Mouse (Mus musculus): ENCODE data around the gene Tmed2. TPM values are rescaled to one million over a fixed set of nuclear protein-coding genes. Genes with fewer than 3 reads are reported as not detected.
A peak's percentile ranks its signal among the peaks of the same experiment; 100 is the strongest.

Gene Tmed2
- polyA plus RNA-seq, 1 experiment, result 11.7 TPM

DNA sequence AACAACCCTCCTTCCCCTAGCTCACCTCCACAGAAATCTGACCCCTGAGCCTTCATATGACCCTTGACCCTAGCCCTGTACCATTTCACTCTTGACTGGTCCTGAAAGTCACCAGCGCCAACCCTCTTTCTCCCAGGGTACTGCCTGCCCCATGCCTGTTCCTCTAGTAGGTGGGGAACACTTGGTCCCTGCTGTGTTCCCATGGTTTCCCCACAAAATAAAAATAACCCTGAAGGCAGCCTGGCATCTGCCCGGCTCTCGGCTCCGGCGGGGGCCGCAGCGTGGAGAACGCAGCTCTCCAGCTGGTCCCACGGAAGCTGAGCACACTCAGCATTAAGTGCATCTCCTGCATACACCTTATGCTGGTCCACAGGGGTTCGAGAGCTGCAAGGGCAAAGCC lies 21.8 kb upstream of the Tmed2 start:
- Histone ChIP-seq H3K27me3 (ENCODE audit: control insufficient read depth) (no peaks in the 10 kb centered on the region), H3K4me1 (ENCODE audit: control insufficient read depth) (no peaks in the 10 kb centered on the region), H3K4me3 (replicated peaks) (no peak overlapping the region), H3K36me3 (ENCODE audit: control insufficient read depth) (no peaks in the 10 kb centered on the region), H3K9me3 (ENCODE audit: control insufficient read depth, low read length) (peaks cover 2% of the 10 kb centered on the region; the same call in 1 of the 2 replicates)
- TF ChIP-seq GATA1 (IDR thresholded peaks at IDR 0.05; ENCODE audit: low read length) (no peak), TAL1 (IDR thresholded peaks at IDR 0.05; ENCODE audit: low read length) (no peak)

DNA sequence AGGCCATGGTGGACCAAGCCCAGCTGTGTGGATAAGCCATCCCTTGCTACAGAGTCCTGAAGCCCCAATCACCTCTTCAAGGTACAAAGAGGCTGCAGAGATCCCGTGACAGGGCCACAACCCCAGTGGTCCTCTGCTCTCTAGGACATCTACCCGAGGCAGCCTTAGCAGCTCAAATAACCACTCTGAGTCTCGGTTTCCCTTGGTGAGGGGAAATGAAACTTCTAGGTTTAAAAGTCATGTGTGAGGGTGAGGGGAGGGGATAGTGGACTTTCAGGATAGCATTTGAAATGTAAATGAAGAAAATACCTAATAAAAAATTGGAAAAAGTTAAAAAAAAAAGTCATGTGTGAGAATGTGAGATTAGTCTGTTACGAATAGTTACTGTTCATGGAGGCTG lies 18.9 kb upstream of the Tmed2 start:
- Histone ChIP-seq H3K9me3 (ENCODE audit: control insufficient read depth, low read length) (peaks cover 2% of the 10 kb centered on the region; the same call in 1 of the 2 replicates), H3K27me3 (ENCODE audit: control insufficient read depth) (no peaks in the 10 kb centered on the region), H3K4me1 (ENCODE audit: control insufficient read depth) (no peaks in the 10 kb centered on the region), H3K36me3 (ENCODE audit: control insufficient read depth) (no peaks in the 10 kb centered on the region), H3K4me3 (replicated peaks) (no peak overlapping the region)
- TF ChIP-seq GATA1 (IDR thresholded peaks at IDR 0.05; ENCODE audit: low read length) (no peak), TAL1 (IDR thresholded peaks at IDR 0.05; ENCODE audit: low read length) (no peak)

DNA sequence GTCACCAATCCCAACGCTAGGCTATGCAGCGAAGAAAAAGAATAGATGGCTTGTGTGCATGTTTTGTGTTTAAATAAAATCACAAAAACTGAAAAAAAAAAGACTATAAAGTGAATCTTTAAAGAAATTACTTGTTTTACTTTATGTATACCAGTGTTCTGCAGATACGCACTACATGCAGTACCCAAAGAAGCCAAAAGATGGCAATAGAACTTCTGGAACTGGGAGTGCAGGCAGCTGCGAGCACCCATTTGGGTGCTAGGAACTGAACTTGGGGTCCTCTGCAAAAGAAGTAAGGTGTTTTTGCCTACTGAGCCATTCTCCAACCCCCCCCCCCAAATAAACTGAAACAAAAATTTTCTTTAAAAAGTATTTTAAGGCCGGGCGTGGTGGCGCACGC lies 17.5 kb upstream of the Tmed2 start:
- Histone ChIP-seq H3K4me1 (ENCODE audit: control insufficient read depth) (no peaks in the 10 kb centered on the region), H3K27me3 (ENCODE audit: control insufficient read depth) (peaks cover under 1% of the 10 kb centered on the region; the same call in 1 of the 2 replicates), H3K9me3 (ENCODE audit: control insufficient read depth, low read length) (no peaks in the 10 kb centered on the region), H3K4me3 (replicated peaks) (no peak overlapping the region), H3K36me3 (ENCODE audit: control insufficient read depth) (no peaks in the 10 kb centered on the region)
- TF ChIP-seq GATA1 (IDR thresholded peaks at IDR 0.05; ENCODE audit: low read length) (no peak), TAL1 (IDR thresholded peaks at IDR 0.05; ENCODE audit: low read length) (no peak)

DNA sequence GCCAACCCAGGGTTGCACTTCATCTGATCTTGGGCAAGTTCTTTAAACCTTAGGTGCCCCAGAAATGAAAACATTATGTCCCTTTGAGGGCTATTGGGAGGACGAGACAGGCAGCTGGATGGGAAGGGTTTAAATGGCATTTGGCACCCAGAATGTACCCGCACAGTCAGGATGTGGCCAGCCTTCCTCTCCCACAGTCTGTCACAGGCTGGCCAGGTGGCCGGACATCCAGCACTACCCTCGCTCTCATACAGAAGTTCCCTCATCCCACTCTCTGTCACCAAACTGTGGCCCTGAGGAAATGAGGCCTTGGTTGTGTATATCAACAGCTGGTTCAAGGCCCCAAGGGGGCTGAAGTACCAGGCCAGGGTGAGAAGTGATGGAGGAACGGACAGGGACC lies 15.6 kb upstream of the Tmed2 start:
- Histone ChIP-seq H3K4me3 (replicated peaks) (no peak overlapping the region), H3K36me3 (ENCODE audit: control insufficient read depth) (no peaks in the 10 kb centered on the region), H3K4me1 (ENCODE audit: control insufficient read depth) (no peaks in the 10 kb centered on the region), H3K27me3 (ENCODE audit: control insufficient read depth) (peaks cover 20% of the 10 kb centered on the region), H3K9me3 (ENCODE audit: control insufficient read depth, low read length) (no peaks in the 10 kb centered on the region)
- no peak for TF ChIP-seq TAL1 (IDR thresholded peaks at IDR 0.05; ENCODE audit: low read length)
- TF ChIP-seq GATA1 (IDR thresholded peaks at IDR 0.05; ENCODE audit: low read length), result no peak

DNA sequence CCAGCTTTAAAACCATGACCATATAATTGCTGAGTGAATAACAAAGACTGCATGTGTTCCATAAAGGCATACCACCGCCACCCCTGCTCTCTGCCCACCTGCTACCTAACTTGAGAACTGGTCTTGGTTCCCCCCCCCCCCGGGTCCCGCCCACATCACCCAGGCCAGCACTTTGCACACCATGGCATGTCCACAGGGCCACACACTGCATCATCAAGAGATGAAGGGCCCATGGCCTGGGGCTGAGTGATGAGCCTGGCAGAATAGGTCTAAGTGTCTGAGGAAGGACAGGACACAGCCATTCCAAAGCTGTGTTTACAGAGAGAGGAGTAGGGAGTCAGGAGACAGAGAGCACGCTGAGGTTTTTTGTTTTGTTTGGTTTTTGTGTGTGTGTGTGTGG lies 12.1 kb upstream of the Tmed2 start:
- Histone ChIP-seq H3K36me3 (ENCODE audit: control insufficient read depth) (no peaks in the 10 kb centered on the region), H3K9me3 (ENCODE audit: control insufficient read depth, low read length) (peaks cover 4% of the 10 kb centered on the region; the same call in 1 of the 2 replicates), H3K4me3 (replicated peaks) (no peak overlapping the region), H3K27me3 (ENCODE audit: control insufficient read depth) (peaks cover 52% of the 10 kb centered on the region), H3K4me1 (ENCODE audit: control insufficient read depth) (peaks cover 16% of the 10 kb centered on the region)
- no peak for TF ChIP-seq GATA1 (IDR thresholded peaks at IDR 0.05; ENCODE audit: low read length)
- TF ChIP-seq TAL1 (IDR thresholded peaks at IDR 0.05; ENCODE audit: low read length), result no peak

DNA sequence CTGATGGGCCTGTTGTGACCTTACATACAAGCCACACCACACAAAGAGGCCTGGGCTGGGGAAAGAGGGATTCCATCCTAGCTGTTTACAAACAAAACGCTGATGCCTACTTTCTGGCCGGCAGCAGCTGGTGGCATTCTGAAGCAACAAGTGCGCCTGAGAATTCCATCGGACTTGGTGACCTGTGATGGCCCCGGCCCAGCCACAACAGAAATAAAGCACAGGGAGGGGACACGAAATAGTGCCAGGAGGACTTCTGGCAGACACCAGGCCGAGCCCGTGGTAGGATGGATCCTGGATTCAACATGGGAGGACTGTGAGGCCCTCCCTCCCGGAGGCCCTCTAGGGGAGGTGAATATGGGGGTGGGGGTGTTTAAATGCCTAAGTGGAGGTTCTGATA lies 11.7 kb upstream of the Tmed2 start:
- Histone ChIP-seq H3K36me3 (ENCODE audit: control insufficient read depth) (no peaks in the 10 kb centered on the region), H3K27me3 (ENCODE audit: control insufficient read depth) (peaks cover 55% of the 10 kb centered on the region), H3K9me3 (ENCODE audit: control insufficient read depth, low read length) (peaks cover 4% of the 10 kb centered on the region; the same call in 1 of the 2 replicates), H3K4me1 (ENCODE audit: control insufficient read depth) (peaks cover 16% of the 10 kb centered on the region), H3K4me3 (replicated peaks) (no peak overlapping the region)
- no peak for TF ChIP-seq GATA1 (IDR thresholded peaks at IDR 0.05; ENCODE audit: low read length)

DNA sequence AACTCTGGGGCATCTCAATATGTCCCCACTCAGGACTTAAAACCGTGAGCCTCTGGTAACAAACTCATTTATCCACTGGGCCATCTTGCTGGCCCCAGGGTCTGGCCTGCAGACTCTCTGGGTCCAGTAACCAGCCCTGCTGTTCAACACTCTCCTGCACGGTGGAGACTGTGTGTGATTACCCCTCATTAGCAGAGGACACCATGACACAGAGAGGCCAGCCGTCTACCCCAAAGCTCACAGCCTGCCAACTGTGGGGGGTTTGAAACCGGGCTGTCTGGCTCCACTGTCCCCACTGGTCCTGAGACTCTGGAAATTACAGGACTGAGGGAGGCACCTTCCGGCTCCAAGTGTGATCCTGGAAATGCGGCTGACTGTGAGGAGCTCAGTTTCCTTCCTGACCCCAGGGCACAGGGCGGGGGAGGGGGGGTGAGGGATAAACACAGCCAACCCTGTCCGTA lies 11.3 kb upstream of the Tmed2 start:
- TF ChIP-seq GATA1 (IDR thresholded peaks at IDR 0.05; ENCODE audit: low read length) (no peak), TAL1 (IDR thresholded peaks at IDR 0.05; ENCODE audit: low read length) (no peak)
- Histone ChIP-seq H3K4me3 (replicated peaks) (no peak overlapping the region), H3K36me3 (ENCODE audit: control insufficient read depth) (no peaks in the 10 kb centered on the region), H3K4me1 (ENCODE audit: control insufficient read depth) (peaks cover 16% of the 10 kb centered on the region), H3K9me3 (ENCODE audit: control insufficient read depth, low read length) (peaks cover 4% of the 10 kb centered on the region; the same call in 1 of the 2 replicates), H3K27me3 (ENCODE audit: control insufficient read depth) (peaks cover 55% of the 10 kb centered on the region)

DNA sequence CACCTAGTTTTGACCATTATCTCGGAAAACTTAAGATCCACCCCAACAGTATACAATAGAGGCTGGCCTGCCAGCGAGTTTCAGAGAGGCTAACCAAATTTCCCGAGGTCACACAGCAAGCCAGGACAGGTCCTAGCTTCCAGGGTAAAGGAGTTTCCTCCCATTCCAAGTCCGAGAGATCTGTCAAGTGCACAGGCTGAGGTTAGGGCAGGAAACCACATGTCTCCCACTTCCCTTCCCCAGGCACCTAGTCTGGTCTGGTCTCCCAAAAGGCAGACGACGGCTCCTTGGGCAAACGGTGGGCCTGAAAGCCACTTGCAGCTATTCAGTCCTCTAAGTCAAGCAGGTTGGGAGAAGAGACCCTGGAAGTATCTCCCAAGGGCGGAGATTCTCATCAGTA lies 10.8 kb upstream of the Tmed2 start:
- peaks cover 55% of the 10 kb centered on the region for H3K27me3 ChIP-seq (ENCODE audit: control insufficient read depth)
- peaks cover 19% of the 10 kb centered on the region for H3K4me1 ChIP-seq (ENCODE audit: control insufficient read depth)
- no peak for TF ChIP-seq GATA1 (IDR thresholded peaks at IDR 0.05; ENCODE audit: low read length)
- TF ChIP-seq TAL1 (IDR thresholded peaks at IDR 0.05; ENCODE audit: low read length), result no peak
- H3K9me3 ChIP-seq (ENCODE audit: control insufficient read depth, low read length), result peaks cover 4% of the 10 kb centered on the region; the same call in 1 of the 2 replicates
- H3K4me3 ChIP-seq (replicated peaks), result no peak overlapping the region
- no peaks in the 10 kb centered on the region for H3K36me3 ChIP-seq (ENCODE audit: control insufficient read depth)

DNA sequence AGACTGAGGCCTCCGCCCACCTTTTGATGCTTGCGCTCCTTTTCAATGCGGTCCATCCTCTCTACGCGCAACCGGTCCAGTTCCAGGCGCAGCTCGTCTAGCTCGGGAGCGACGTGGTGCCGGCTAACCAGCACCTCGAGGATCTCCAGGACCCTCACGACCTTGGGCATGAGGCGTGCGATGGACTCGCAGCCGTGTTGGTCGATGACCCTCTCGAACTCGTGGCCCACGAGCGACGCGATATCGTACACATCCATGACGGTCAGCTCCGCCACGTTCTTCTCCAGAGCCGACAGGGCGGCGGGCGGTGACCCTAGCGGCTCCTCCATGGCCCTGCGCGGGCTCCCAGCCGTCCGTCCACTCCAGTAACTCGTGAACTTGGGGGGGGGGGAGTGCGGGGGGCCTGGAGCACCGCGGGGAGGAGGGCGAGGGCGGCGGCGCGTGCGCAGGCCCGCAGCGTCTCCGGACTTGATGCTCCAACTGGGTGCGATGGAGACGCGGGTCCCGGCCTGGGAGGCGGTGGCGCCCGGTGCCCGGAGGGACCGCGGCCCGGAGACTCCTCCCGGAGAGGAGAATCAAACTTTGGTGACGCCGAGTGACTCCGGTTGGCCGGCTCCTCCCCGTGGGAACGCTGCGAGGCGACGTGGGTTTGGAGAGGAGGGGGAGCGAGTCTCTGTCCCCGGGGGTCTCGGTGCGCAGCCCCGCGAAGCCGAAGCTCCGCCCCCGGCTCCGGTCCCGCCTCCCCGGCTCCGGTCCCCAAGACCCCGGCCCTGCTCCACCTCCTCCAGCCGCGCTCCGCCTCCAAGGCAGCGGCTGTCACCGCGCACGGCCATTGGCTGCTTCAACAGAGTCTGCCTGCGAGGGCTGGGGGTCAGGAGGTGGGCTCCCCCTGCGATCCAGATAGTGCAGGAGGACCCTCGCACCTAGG lies 9.6 kb upstream of the Tmed2 start, which contains the start of gene Rilpl1:
Gene Rilpl1, minus strand, starts transcription at position 737 of the 928 bp plus-strand sequence.
- no peak for TF ChIP-seq TAL1 (IDR thresholded peaks at IDR 0.05; ENCODE audit: low read length)
- no peak for TF ChIP-seq GATA1 (IDR thresholded peaks at IDR 0.05; ENCODE audit: low read length)
- Histone ChIP-seq H3K4me1 (ENCODE audit: control insufficient read depth) (peaks cover 27% of the 10 kb centered on the region), H3K27me3 (ENCODE audit: control insufficient read depth) (peaks cover 55% of the 10 kb centered on the region)

More for the DNA sequence above, 9.6 kb upstream of the Tmed2 start, which contains the start of gene Rilpl1:
- Histone ChIP-seq H3K4me3 (replicated peaks) (peak within 1 kb of the TSS; percentile 63), H3K36me3 (ENCODE audit: control insufficient read depth) (no peaks in the 10 kb centered on the region), H3K9me3 (ENCODE audit: control insufficient read depth, low read length) (peaks cover 4% of the 10 kb centered on the region; the same call in 1 of the 2 replicates)
